Mouse (Mus musculus) heart, postnatal 0 days (tissue): ENCODE results near the gene Syncrip. TPM values are rescaled to one million over a fixed set of nuclear protein-coding genes. Genes with fewer than 3 reads are reported as not detected.

ENCODE experiments used
- ATAC-seq: fragments of 200-750 bp; cut with Nextera tagmentation; 2 replicates; pipeline ENCODE4 v1.8.0; 2017; ENCODE audit warnings: low read depth, moderate number of reproducible peaks, moderate library complexity; ENCODE audit not compliant: insufficient read depth
- DNase-seq: peaks from one replicate; pipeline ENCODE4 v3.0.0-alpha.2; 2016; ENCODE audit warnings: low spot score
- H3K27ac ChIP-seq: fragments of 300-500 bp; sonication (generic); 2 replicates; pipeline ENCODE4 v1.5.1; 2014; ENCODE audit warnings: low read depth, mild to moderate bottlenecking
- H3K27me3 ChIP-seq: fragments of 300-500 bp; sonication (generic); 2 replicates; pipeline ENCODE4 v1.6.1; 2014; ENCODE audit warnings: low read length, mixed read lengths; ENCODE audit not compliant: control insufficient read depth, insufficient read depth
- H3K36me3 ChIP-seq: fragments of 300-500 bp; sonication (generic); replicated peaks from 2 replicates; pipeline ENCODE4 v1.6.1; 2014; ENCODE audit warnings: low read length, mixed read lengths; ENCODE audit not compliant: control insufficient read depth, insufficient read depth
- H3K4me1 ChIP-seq: fragments of 300-500 bp; sonication (generic); 2 replicates; pipeline ENCODE4 v1.6.1; 2014; ENCODE audit warnings: antibody characterized with exemption; ENCODE audit not compliant: control insufficient read depth, insufficient read depth
- H3K4me2 ChIP-seq: fragments of 300-500 bp; sonication (generic); 2 replicates; pipeline ENCODE4 v1.6.1; 2014; ENCODE audit warnings: low read depth, mild to moderate bottlenecking, low read length, moderate library complexity
- H3K4me3 ChIP-seq: fragments of 300-500 bp; sonication (generic); 2 replicates; pipeline ENCODE4 v1.5.1; 2014; ENCODE audit warnings: low read depth, low read length
- H3K9ac ChIP-seq: fragments of 300-500 bp; sonication (generic); replicated peaks from 2 replicates; pipeline ENCODE4 v1.6.1; 2014; ENCODE audit warnings: low read depth, low read length, mixed read lengths
- H3K9me3 ChIP-seq: fragments of 300-500 bp; sonication (generic); replicated peaks from 2 replicates; pipeline ENCODE4 v1.6.1; 2016; ENCODE audit warnings: low read length; ENCODE audit not compliant: control insufficient read depth
- CTCF ChIP-seq: IDR thresholded peaks from 2 replicates; pipeline ENCODE4 v1.5.1; 2016; ENCODE audit warnings: antibody characterized with exemption, control low read depth, low read depth
- EP300 ChIP-seq: IDR thresholded peaks from 2 replicates; pipeline ENCODE4 v1.6.1; 2016; ENCODE audit warnings: antibody characterized with exemption, low read depth
- WGBS: fragments of 180-500 bp; shearing (Covaris S2); extraction: QIAGEN DNeasy Blood & Tissue Kit; methylation state at CpG from one replicate; pipeline ENCODE4 v1.1.7; 2014; 5-methylcytosine and 5-hydroxymethylcytosine counted together
- polyA plus RNA-seq: library from polyadenylated mRNA; unstranded; fragments of >200 nt; fragmentation: Nextera tagmentation; extraction: Ambion mirVana; gene quantifications from 2 replicates; pipeline ENCODE4 v1.2.1, GENCODE M21; 2015
- total RNA-seq: library from RNA; depleted of rRNA; stranded (reverse); fragments of >200 nt; gene quantifications from 2 replicates; pipeline ENCODE4 v1.2.3, GENCODE M21; 2014; ENCODE audit warnings: low replicate concordance

Gene Syncrip
- total and polyA plus RNA-seq, 2 experiments from 2014 or later: 21.6 to 41.4 TPM

DNA sequence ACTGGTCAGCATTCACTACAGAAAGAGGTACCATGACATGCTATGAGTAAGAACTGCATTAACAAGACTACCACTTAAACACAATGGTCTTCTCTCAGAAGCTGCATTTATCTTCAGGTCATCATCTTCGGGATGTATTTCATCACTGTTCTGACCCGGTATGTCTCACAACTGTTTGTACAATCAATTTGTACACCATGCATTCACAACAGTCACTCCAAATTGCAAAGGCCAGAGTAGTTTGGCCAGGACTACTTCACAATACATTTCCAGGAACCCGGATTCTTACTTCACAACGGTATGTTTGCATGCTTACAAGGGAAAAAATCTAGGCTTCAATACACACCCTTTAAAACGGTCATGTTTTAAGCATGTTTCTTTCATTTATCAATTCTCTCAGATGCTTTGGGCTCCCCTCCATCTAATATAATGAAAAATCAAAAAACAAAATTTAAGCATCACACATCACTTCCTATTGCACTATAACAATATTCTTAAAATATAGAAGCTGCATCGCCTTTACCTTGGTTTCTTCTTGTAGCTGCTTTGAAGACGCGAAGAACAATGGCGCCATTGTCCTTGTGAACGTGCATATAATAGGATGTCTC is 39.7 kb upstream of the Syncrip start:
- TF ChIP-seq EP300 (no peak), CTCF (no peak)
- Histone ChIP-seq H3K27me3 (no peaks in the 10 kb centered on the region), H3K9ac (peak overlapping the region; percentile 77), H3K27ac (peak overlapping the region; percentile 86), H3K36me3 (peaks cover 14% of the 10 kb centered on the region), H3K4me2 (peak overlapping the region; percentile 79), H3K4me3 (peak overlapping the region; percentile 72), H3K4me1 (peaks cover 17% of the 10 kb centered on the region), H3K9me3 (no peaks in the 10 kb centered on the region)
- ATAC-seq (no peak), DNase-seq (no peak)
- WGBS: under 1% methylated on average over 10 of the region's 10 CpGs

- Histone ChIP-seq H3K9me3 (no peaks in the 10 kb centered on the region), H3K4me3 (peak overlapping the region; percentile 72), H3K9ac (no peak overlapping the region), H3K27ac (no peak overlapping the region), H3K36me3 (peaks cover 14% of the 10 kb centered on the region), H3K27me3 (no peaks in the 10 kb centered on the region), H3K4me2 (peak overlapping the region; percentile 79), H3K4me1 (peaks cover 17% of the 10 kb centered on the region)
- 28% methylated on average over 4 of the region's 4 CpGs for WGBS
- no peak for ATAC-seq
- DNase-seq: no peak
- TF ChIP-seq CTCF: no peak
- TF ChIP-seq EP300: no peak
Observed at GRCm38 (mm10) chr9:88520849-88521483, 38.6 kb upstream of the Syncrip start.

- no peak for TF ChIP-seq EP300
- Histone ChIP-seq H3K4me1 (peaks cover 17% of the 10 kb centered on the region), H3K4me2 (no peak overlapping the region), H3K27ac (no peak overlapping the region), H3K9ac (no peak overlapping the region), H3K36me3 (peaks cover 14% of the 10 kb centered on the region), H3K4me3 (no peak overlapping the region), H3K27me3 (no peaks in the 10 kb centered on the region), H3K9me3 (no peaks in the 10 kb centered on the region)
- no peak for ATAC-seq
- 49% methylated on average over 2 of the region's 2 CpGs for WGBS
- DNase-seq: no peak
Observed at GRCm38 (mm10) chr9:88520122-88520848, 37.9 kb upstream of the Syncrip start.

DNA sequence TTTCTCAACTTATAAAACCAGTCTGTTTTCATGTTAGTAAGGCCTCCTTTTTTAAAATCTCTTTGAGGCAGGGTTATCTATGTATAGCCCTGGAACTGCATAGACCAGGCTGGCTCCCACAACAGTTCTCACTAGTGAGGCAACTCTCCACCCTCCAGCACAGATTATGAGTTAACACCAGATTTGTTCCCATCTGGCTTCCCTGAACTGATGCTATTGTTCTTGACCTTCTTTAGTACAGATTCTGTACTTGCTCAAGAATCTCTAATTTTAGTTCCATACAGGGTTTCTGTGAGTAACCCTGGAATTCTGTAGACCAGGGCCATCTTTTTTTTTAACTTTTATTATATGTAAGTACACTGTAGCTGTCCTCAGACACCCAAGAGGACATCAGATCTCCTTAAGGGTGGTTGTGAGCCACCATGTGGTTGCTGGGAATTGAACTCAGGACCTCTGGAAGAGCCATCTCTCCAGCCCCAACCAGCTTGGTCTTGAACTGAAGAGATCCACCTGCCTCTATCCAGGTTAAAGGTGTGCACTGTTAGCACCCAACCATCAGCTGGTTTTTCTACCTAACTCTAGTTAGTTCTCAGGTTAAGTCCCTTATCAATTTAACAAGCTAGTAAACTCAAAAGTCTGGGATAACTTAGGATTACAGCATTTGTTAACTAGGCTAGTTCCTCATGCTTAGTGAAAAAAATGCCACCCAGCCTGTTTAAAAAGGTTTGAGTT is 37.2 kb upstream of the Syncrip start:
- no peak for ATAC-seq

GRCm38 (mm10) chr9:88516361-88516995 is 34.1 kb upstream of the Syncrip start:
- TF ChIP-seq CTCF (no peak), EP300 (no peak)
- Histone ChIP-seq H3K36me3 (peaks cover 14% of the 10 kb centered on the region), H3K4me3 (no peak overlapping the region), H3K9ac (no peak overlapping the region), H3K4me2 (no peak overlapping the region), H3K27me3 (no peaks in the 10 kb centered on the region), H3K27ac (no peak overlapping the region), H3K4me1 (peaks cover 13% of the 10 kb centered on the region), H3K9me3 (no peaks in the 10 kb centered on the region)
- ATAC-seq: no peak
- 85% methylated on average over 3 of the region's 3 CpGs for WGBS
- no peak for DNase-seq

More for the DNA sequence above, 37.2 kb upstream of the Syncrip start:
- Histone ChIP-seq H3K9ac (no peak overlapping the region), H3K4me1 (peaks cover 17% of the 10 kb centered on the region), H3K27me3 (no peaks in the 10 kb centered on the region), H3K4me3 (no peak overlapping the region), H3K36me3 (peaks cover 14% of the 10 kb centered on the region), H3K4me2 (no peak overlapping the region), H3K27ac (0 out of 2 replicates have a peak overlapping the region, but pooled peaks have one; percentile 26), H3K9me3 (no peaks in the 10 kb centered on the region)
- DNase-seq: no peak
- TF ChIP-seq EP300: no peak
- TF ChIP-seq CTCF: no peak
